Mouse (Mus musculus): ENCODE results near the gene Tstd2.

Gene Tstd2

GRCm38 (mm10) chr4:46138287-46139222 lies at the start of gene Tstd2, which contains the start of gene Ncbp1:
Gene Tstd2, minus strand, starts transcription at chr4:46138694.
Gene Ncbp1, plus strand, starts transcription at chr4:46138613.
- peak; percentile 93 for DNase-seq (ENCODE audit: low spot score)

- DNase-seq (ENCODE audit: low spot score): no peak
Observed at GRCm38 (mm10) chr4:46186466-46186865, 48.0 kb upstream of the Tstd2 start.

- no peak for DNase-seq (ENCODE audit: low spot score)
Observed at GRCm38 (mm10) chr4:46185890-46186289, 47.4 kb upstream of the Tstd2 start.

GRCm38 (mm10) chr4:46185423-46185822 lies 46.9 kb upstream of the Tstd2 start:
- DNase-seq (ENCODE audit: low spot score): no peak

GRCm38 (mm10) chr4:46182181-46182580 lies 43.7 kb upstream of the Tstd2 start:
- no peak for DNase-seq (ENCODE audit: low spot score)

- no peak for DNase-seq (ENCODE audit: low spot score)
Observed at GRCm38 (mm10) chr4:46181168-46181567, 42.7 kb upstream of the Tstd2 start.

- DNase-seq (ENCODE audit: low spot score): no peak
Observed at GRCm38 (mm10) chr4:46177496-46177895, 39.0 kb upstream of the Tstd2 start.

GRCm38 (mm10) chr4:46177018-46177417 lies 38.5 kb upstream of the Tstd2 start:
- DNase-seq (ENCODE audit: low spot score): no peak

GRCm38 (mm10) chr4:46176313-46176712 lies 37.8 kb upstream of the Tstd2 start:
- DNase-seq (ENCODE audit: low spot score): no peak

GRCm38 (mm10) chr4:46171761-46172160 lies 33.3 kb upstream of the Tstd2 start:
- no peak for DNase-seq (ENCODE audit: low spot score)

GRCm38 (mm10) chr4:46165831-46166230 lies 27.3 kb upstream of the Tstd2 start:
- no peak for DNase-seq (ENCODE audit: low spot score)

GRCm38 (mm10) chr4:46164027-46164426 lies 25.5 kb upstream of the Tstd2 start:
- DNase-seq (ENCODE audit: low spot score): no peak

GRCm38 (mm10) chr4:46151903-46152544 lies 13.5 kb upstream of the Tstd2 start:
- DNase-seq (ENCODE audit: low spot score): no peak

- DNase-seq (ENCODE audit: low spot score): no peak
Observed at GRCm38 (mm10) chr4:46146881-46147280, 8.4 kb upstream of the Tstd2 start.

GRCm38 (mm10) chr4:46144323-46144722 lies 5.8 kb upstream of the Tstd2 start:
- DNase-seq (ENCODE audit: low spot score): no peak

- DNase-seq (ENCODE audit: low spot score): no peak
Observed at GRCm38 (mm10) chr4:46137629-46138286, 736 bp downstream of the Tstd2 start.

- no peak for DNase-seq (ENCODE audit: low spot score)
Observed at GRCm38 (mm10) chr4:46131791-46132190, 6.7 kb downstream of the Tstd2 start.

GRCm38 (mm10) chr4:46130221-46130620 lies 8.3 kb downstream of the Tstd2 start:
- peak; percentile 30 for DNase-seq (ENCODE audit: low spot score)

- DNase-seq (ENCODE audit: low spot score): no peak
Observed at GRCm38 (mm10) chr4:46129311-46130004, 9.0 kb downstream of the Tstd2 start.

GRCm38 (mm10) chr4:46126541-46126940 lies 12.0 kb downstream of the Tstd2 start:
- DNase-seq (ENCODE audit: low spot score): peak; percentile 18

- no peak for DNase-seq (ENCODE audit: low spot score)
Observed at GRCm38 (mm10) chr4:46123358-46123757, 15.1 kb downstream of the Tstd2 start.

GRCm38 (mm10) chr4:46120767-46121166 lies 17.7 kb downstream of the Tstd2 start:
- DNase-seq (ENCODE audit: low spot score): no peak
